Mouse (Mus musculus): ENCODE measurements around the gene Map2. TPM values are rescaled to one million over a fixed set of nuclear protein-coding genes. Genes with fewer than 3 reads are reported as not detected.

Gene Map2
- polyA plus RNA-seq, 1 experiment from 2014 or later, result 5.5 TPM

- H3K27ac ChIP-seq (ENCODE audit: low read depth, low read length), result no peak overlapping the region
- no peaks in the 10 kb centered on the region for H3K4me1 ChIP-seq (replicated peaks; ENCODE audit: control insufficient read depth, insufficient read depth, low read length)
- H3K9ac ChIP-seq (ENCODE audit: low read depth, low read length), result no peak overlapping the region
- no peaks in the 10 kb centered on the region for H3K36me3 ChIP-seq (ENCODE audit: control insufficient read depth, insufficient read depth, low read length)
- no peak overlapping the region for H3K4me3 ChIP-seq (ENCODE audit: low read depth, low read length)
- no peaks in the 10 kb centered on the region for H3K9me3 ChIP-seq (ENCODE audit: control insufficient read depth, low read length)
- 90% methylated on average over 1 of the region's 1 CpGs for WGBS
- H3K4me2 ChIP-seq, result no peak overlapping the region
- DNase-seq (ENCODE audit: low spot score), result no peak
- no peak for ATAC-seq (replicated peaks; ENCODE audit: low FRiP score)
- no peaks in the 10 kb centered on the region for H3K27me3 ChIP-seq (replicated peaks; ENCODE audit: control insufficient read depth, insufficient read depth, low read length)
Measured at GRCm38 (mm10) chr1:66192401-66192800, 17.3 kb downstream of the Map2 start.

GRCm38 (mm10) chr1:66192891-66193290 lies 17.8 kb downstream of the Map2 start:
- Histone ChIP-seq H3K4me3 (ENCODE audit: low read depth, low read length) (no peak overlapping the region), H3K4me2 (no peak overlapping the region), H3K9ac (ENCODE audit: low read depth, low read length) (no peak overlapping the region), H3K9me3 (ENCODE audit: control insufficient read depth, low read length) (no peaks in the 10 kb centered on the region), H3K27me3 (replicated peaks; ENCODE audit: control insufficient read depth, insufficient read depth, low read length) (no peaks in the 10 kb centered on the region), H3K36me3 (ENCODE audit: control insufficient read depth, insufficient read depth, low read length) (no peaks in the 10 kb centered on the region), H3K4me1 (replicated peaks; ENCODE audit: control insufficient read depth, insufficient read depth, low read length) (no peaks in the 10 kb centered on the region), H3K27ac (ENCODE audit: low read depth, low read length) (no peak overlapping the region)
- WGBS, result 74% methylated on average over 2 of the region's 2 CpGs
- DNase-seq (ENCODE audit: low spot score) (no peak), ATAC-seq (replicated peaks; ENCODE audit: low FRiP score) (no peak)

GRCm38 (mm10) chr1:66195040-66195726 lies 20.1 kb downstream of the Map2 start:
- Histone ChIP-seq H3K4me2 (no peak overlapping the region), H3K4me1 (replicated peaks; ENCODE audit: control insufficient read depth, insufficient read depth, low read length) (no peaks in the 10 kb centered on the region), H3K9me3 (ENCODE audit: control insufficient read depth, low read length) (no peaks in the 10 kb centered on the region), H3K27me3 (replicated peaks; ENCODE audit: control insufficient read depth, insufficient read depth, low read length) (no peaks in the 10 kb centered on the region), H3K36me3 (ENCODE audit: control insufficient read depth, insufficient read depth, low read length) (no peaks in the 10 kb centered on the region), H3K4me3 (ENCODE audit: low read depth, low read length) (no peak overlapping the region), H3K27ac (ENCODE audit: low read depth, low read length) (no peak overlapping the region), H3K9ac (ENCODE audit: low read depth, low read length) (no peak overlapping the region)
- DNase-seq (ENCODE audit: low spot score), result no peak
- ATAC-seq (replicated peaks; ENCODE audit: low FRiP score), result no peak
- WGBS, result 82% methylated on average over 13 of the region's 13 CpGs

GRCm38 (mm10) chr1:66196240-66196639 lies 21.2 kb downstream of the Map2 start:
- no peaks in the 10 kb centered on the region for H3K36me3 ChIP-seq (ENCODE audit: control insufficient read depth, insufficient read depth, low read length)
- WGBS, result 84% methylated on average over 4 of the region's 4 CpGs
- H3K4me1 ChIP-seq (replicated peaks; ENCODE audit: control insufficient read depth, insufficient read depth, low read length), result no peaks in the 10 kb centered on the region
- no peaks in the 10 kb centered on the region for H3K27me3 ChIP-seq (replicated peaks; ENCODE audit: control insufficient read depth, insufficient read depth, low read length)
- no peak overlapping the region for H3K27ac ChIP-seq (ENCODE audit: low read depth, low read length)
- H3K4me3 ChIP-seq (ENCODE audit: low read depth, low read length), result no peak overlapping the region
- no peak for ATAC-seq (replicated peaks; ENCODE audit: low FRiP score)
- no peak for DNase-seq (ENCODE audit: low spot score)
- no peak overlapping the region for H3K9ac ChIP-seq (ENCODE audit: low read depth, low read length)
- no peak overlapping the region for H3K4me2 ChIP-seq
- no peaks in the 10 kb centered on the region for H3K9me3 ChIP-seq (ENCODE audit: control insufficient read depth, low read length)

GRCm38 (mm10) chr1:66196716-66197115 lies 21.6 kb downstream of the Map2 start:
- Histone ChIP-seq H3K27ac (ENCODE audit: low read depth, low read length) (no peak overlapping the region), H3K4me3 (ENCODE audit: low read depth, low read length) (no peak overlapping the region), H3K36me3 (ENCODE audit: control insufficient read depth, insufficient read depth, low read length) (no peaks in the 10 kb centered on the region), H3K9me3 (ENCODE audit: control insufficient read depth, low read length) (no peaks in the 10 kb centered on the region), H3K9ac (ENCODE audit: low read depth, low read length) (no peak overlapping the region), H3K4me2 (no peak overlapping the region), H3K4me1 (replicated peaks; ENCODE audit: control insufficient read depth, insufficient read depth, low read length) (no peaks in the 10 kb centered on the region), H3K27me3 (replicated peaks; ENCODE audit: control insufficient read depth, insufficient read depth, low read length) (no peaks in the 10 kb centered on the region)
- no peak for ATAC-seq (replicated peaks; ENCODE audit: low FRiP score)
- WGBS, result 82% methylated on average over 4 of the region's 4 CpGs
- no peak for DNase-seq (ENCODE audit: low spot score)

GRCm38 (mm10) chr1:66205517-66205916 lies 30.4 kb downstream of the Map2 start:
- whole genome bisulfite sequencing, result 79% methylated on average over 2 of the region's 2 CpGs
- no peak overlapping the region for H3K4me3 ChIP-seq (ENCODE audit: low read depth, low read length)

GRCm38 (mm10) chr1:66206904-66207303 lies 31.8 kb downstream of the Map2 start:
- Histone ChIP-seq H3K4me1 (replicated peaks; ENCODE audit: control insufficient read depth, insufficient read depth, low read length) (no peaks in the 10 kb centered on the region), H3K27me3 (replicated peaks; ENCODE audit: control insufficient read depth, insufficient read depth, low read length) (no peaks in the 10 kb centered on the region), H3K4me2 (no peak overlapping the region), H3K4me3 (ENCODE audit: low read depth, low read length) (no peak overlapping the region), H3K9me3 (ENCODE audit: control insufficient read depth, low read length) (no peaks in the 10 kb centered on the region), H3K36me3 (ENCODE audit: control insufficient read depth, insufficient read depth, low read length) (no peaks in the 10 kb centered on the region), H3K9ac (ENCODE audit: low read depth, low read length) (no peak overlapping the region), H3K27ac (ENCODE audit: low read depth, low read length) (no peak overlapping the region)
- no peak for ATAC-seq (replicated peaks; ENCODE audit: low FRiP score)
- WGBS, result 67% methylated on average over 3 of the region's 3 CpGs
- no peak for DNase-seq (ENCODE audit: low spot score)

More at GRCm38 (mm10) chr1:66205517-66205916, 30.4 kb downstream of the Map2 start:
- Histone ChIP-seq H3K36me3 (ENCODE audit: control insufficient read depth, insufficient read depth, low read length) (no peaks in the 10 kb centered on the region), H3K9ac (ENCODE audit: low read depth, low read length) (no peak overlapping the region), H3K27me3 (replicated peaks; ENCODE audit: control insufficient read depth, insufficient read depth, low read length) (no peaks in the 10 kb centered on the region), H3K27ac (ENCODE audit: low read depth, low read length) (no peak overlapping the region), H3K4me1 (replicated peaks; ENCODE audit: control insufficient read depth, insufficient read depth, low read length) (no peaks in the 10 kb centered on the region), H3K4me2 (no peak overlapping the region), H3K9me3 (ENCODE audit: control insufficient read depth, low read length) (no peaks in the 10 kb centered on the region)
- ATAC-seq (replicated peaks; ENCODE audit: low FRiP score), result no peak
- DNase-seq (ENCODE audit: low spot score), result no peak

- ATAC-seq (replicated peaks; ENCODE audit: low FRiP score), result no peak
Measured at GRCm38 (mm10) chr1:66211074-66211791, 36.2 kb downstream of the Map2 start.

GRCm38 (mm10) chr1:66221497-66221896 lies 46.4 kb downstream of the Map2 start:
- H3K27ac ChIP-seq (ENCODE audit: low read depth, low read length), result no peak overlapping the region
- H3K4me1 ChIP-seq (replicated peaks; ENCODE audit: control insufficient read depth, insufficient read depth, low read length), result no peaks in the 10 kb centered on the region
- H3K4me3 ChIP-seq (ENCODE audit: low read depth, low read length), result no peak overlapping the region
- ATAC-seq (replicated peaks; ENCODE audit: low FRiP score) (no peak), DNase-seq (ENCODE audit: low spot score) (no peak)
- H3K27me3 ChIP-seq (replicated peaks; ENCODE audit: control insufficient read depth, insufficient read depth, low read length), result no peaks in the 10 kb centered on the region
- H3K9me3 ChIP-seq (ENCODE audit: control insufficient read depth, low read length), result no peaks in the 10 kb centered on the region
- no peak overlapping the region for H3K4me2 ChIP-seq
- no peaks in the 10 kb centered on the region for H3K36me3 ChIP-seq (ENCODE audit: control insufficient read depth, insufficient read depth, low read length)
- no peak overlapping the region for H3K9ac ChIP-seq (ENCODE audit: low read depth, low read length)
- WGBS, result 69% methylated on average over 4 of the region's 4 CpGs

More at GRCm38 (mm10) chr1:66211074-66211791, 36.2 kb downstream of the Map2 start:
- Histone ChIP-seq H3K4me2 (no peak overlapping the region), H3K9me3 (ENCODE audit: control insufficient read depth, low read length) (no peaks in the 10 kb centered on the region), H3K27me3 (replicated peaks; ENCODE audit: control insufficient read depth, insufficient read depth, low read length) (no peaks in the 10 kb centered on the region), H3K4me1 (replicated peaks; ENCODE audit: control insufficient read depth, insufficient read depth, low read length) (no peaks in the 10 kb centered on the region), H3K27ac (ENCODE audit: low read depth, low read length) (no peak overlapping the region), H3K4me3 (ENCODE audit: low read depth, low read length) (no peak overlapping the region), H3K9ac (ENCODE audit: low read depth, low read length) (no peak overlapping the region), H3K36me3 (ENCODE audit: control insufficient read depth, insufficient read depth, low read length) (no peaks in the 10 kb centered on the region)
- DNase-seq (ENCODE audit: low spot score), result no peak
- WGBS, result 75% methylated on average over 7 of the region's 7 CpGs

Measured in liver, embryonic 11.5 days (tissue).